Mouse (Mus musculus) MEL (cell line): ENCODE results near the gene Farp1. TPM values are rescaled to one million over a fixed set of nuclear protein-coding genes. Genes with fewer than 3 reads are reported as not detected.

ENCODE experiments used
- DNase-seq: peaks from one replicate; pipeline ENCODE4 v3.0.0; 2011; ENCODE audit warnings: low read depth, low spot score
- H3K27ac ChIP-seq: 2 replicates; pipeline ENCODE4 v1.5.1; 2012; ENCODE audit warnings: low read depth, mild to moderate bottlenecking, control low read depth, low read length, moderate library complexity; ENCODE audit not compliant: control insufficient read depth
- H3K27me3 ChIP-seq, 2 experiments: fragments of 150-350 bp in 1 of 2; sonication (generic) in 1 of 2; 2 replicates each; pipeline ENCODE4 v1.6.1; 2012; ENCODE audit warnings: low read length in 2 of 2, mild to moderate bottlenecking in 2 of 2, improper control_type of control experiment in 1 of 2, moderate library complexity in 1 of 2; ENCODE audit not compliant: insufficient read depth in 2 of 2, control insufficient read depth in 1 of 2
- H3K36me3 ChIP-seq, 2 experiments: 2 replicates each; pipeline ENCODE4 v1.6.1; 2012 to 2014; ENCODE audit warnings: low read length in 2 of 2, improper control_type of control experiment in 1 of 2, inconsistent platforms in 1 of 2, mild to moderate bottlenecking in 1 of 2; ENCODE audit not compliant: insufficient read depth in 2 of 2, control insufficient read depth in 1 of 2
- H3K4me1 ChIP-seq, 2 experiments: fragments of 150-350 bp in 1 of 2; sonication (generic) in 1 of 2; 2 replicates each; pipeline ENCODE4 v1.6.1; 2012; ENCODE audit warnings: low read length in 2 of 2, improper control_type of control experiment in 1 of 2, mild to moderate bottlenecking in 1 of 2; ENCODE audit not compliant: insufficient read depth in 2 of 2, control insufficient read depth in 1 of 2
- H3K4me3 ChIP-seq, 2 experiments: fragments of 150-350 bp in 1 of 2; sonication (generic) in 1 of 2; 2 replicates each; pipeline ENCODE4 v1.5.1; 2012; ENCODE audit warnings: low read depth in 2 of 2, low read length in 2 of 2, mild to moderate bottlenecking in 2 of 2, moderate library complexity in 2 of 2, control low read depth in 1 of 2, improper control_type of control experiment in 1 of 2; ENCODE audit not compliant: control insufficient read depth in 1 of 2, insufficient read depth in 1 of 2
- H3K79me2 ChIP-seq: 2 replicates; pipeline ENCODE4 v1.6.1; 2012; ENCODE audit warnings: mild to moderate bottlenecking, low read length, moderate library complexity; ENCODE audit not compliant: control insufficient read depth, poor library complexity, insufficient read depth
- H3K9ac ChIP-seq: 2 replicates; pipeline ENCODE4 v1.6.1; 2012; ENCODE audit warnings: low read depth, mild to moderate bottlenecking, control low read depth, low read length, moderate library complexity; ENCODE audit not compliant: control insufficient read depth, poor library complexity, severe bottlenecking
- H3K9me3 ChIP-seq: fragments of 150-350 bp; sonication (generic); replicated peaks from 2 replicates; pipeline ENCODE4 v1.6.1; 2012; ENCODE audit warnings: mild to moderate bottlenecking, low read length, improper control_type of control experiment, moderate library complexity; ENCODE audit not compliant: insufficient read depth
- E2F4 ChIP-seq: IDR thresholded peaks from 2 replicates; pipeline ENCODE4 v1.6.1; 2011; ENCODE audit warnings: low read depth, low read length, improper control_type of control experiment, borderline replicate concordance
- EP300 ChIP-seq, 2 experiments: IDR thresholded peaks; 2 replicates each; pipeline ENCODE4 v1.6.1; 2011; ENCODE audit warnings: improper control_type of control experiment in 2 of 2, low read length in 2 of 2, low read depth in 1 of 2, mild to moderate bottlenecking in 1 of 2
- ETS1 ChIP-seq: IDR thresholded peaks from 2 replicates; pipeline ENCODE4 v1.6.1; 2012; ENCODE audit warnings: low read depth, mild to moderate bottlenecking, inconsistent platforms, low read length, improper control_type of control experiment, moderate library complexity
- GABPA ChIP-seq: IDR thresholded peaks from 2 replicates; pipeline ENCODE4 v1.6.1; 2012; ENCODE audit warnings: low read depth, mild to moderate bottlenecking, inconsistent platforms, low read length, improper control_type of control experiment, moderate library complexity
- HCFC1 ChIP-seq: IDR thresholded peaks from 2 replicates; pipeline ENCODE4 v1.6.1; 2012; ENCODE audit warnings: low read depth, mild to moderate bottlenecking, inconsistent platforms, low read length, improper control_type of control experiment, moderate library complexity
- MAX ChIP-seq: IDR thresholded peaks from 2 replicates; pipeline ENCODE4 v1.6.1; 2011; ENCODE audit warnings: low read length, improper control_type of control experiment
- MEF2A ChIP-seq: IDR thresholded peaks from 2 replicates; pipeline ENCODE4 v1.6.1; 2014; ENCODE audit warnings: low read depth, mild to moderate bottlenecking, inconsistent platforms, low read length, improper control_type of control experiment; ENCODE audit not compliant: poor library complexity, insufficient replicate concordance, severe bottlenecking; ENCODE audit errors: extremely low read depth
- MYB ChIP-seq: IDR thresholded peaks from 2 replicates; pipeline ENCODE4 v1.6.1; 2011; ENCODE audit warnings: mild to moderate bottlenecking, low read depth, low read length, improper control_type of control experiment
- POLR2A ChIP-seq, 2 experiments: IDR thresholded peaks; 2 replicates each; pipeline ENCODE4 v1.6.1; 2011 to 2012; ENCODE audit warnings: low read length in 2 of 2, mild to moderate bottlenecking in 2 of 2, control low read depth in 1 of 2, improper control_type of control experiment in 1 of 2, low read depth in 1 of 2, moderate library complexity in 1 of 2; ENCODE audit not compliant: control insufficient read depth in 1 of 2, insufficient read depth in 1 of 2, poor library complexity in 1 of 2
- POLR2AphosphoS5 ChIP-seq: IDR thresholded peaks from 2 replicates; pipeline ENCODE4 v1.6.1; 2012; ENCODE audit warnings: low read depth, borderline replicate concordance, mild to moderate bottlenecking, inconsistent platforms, low read length, moderate library complexity, mixed read lengths
- RCOR1 ChIP-seq: IDR thresholded peaks from 2 replicates; pipeline ENCODE4 v1.6.1; 2012; ENCODE audit warnings: low read depth, mild to moderate bottlenecking, inconsistent platforms, low read length, improper control_type of control experiment
- TCF12 ChIP-seq: IDR thresholded peaks from 2 replicates; pipeline ENCODE4 v1.6.1; 2014; ENCODE audit warnings: low read depth, mild to moderate bottlenecking, inconsistent platforms, low read length, improper control_type of control experiment, moderate library complexity
- USF2 ChIP-seq, 2 experiments: IDR thresholded peaks; 2 replicates each; pipeline ENCODE4 v1.6.1; 2011 to 2012; ENCODE audit warnings: improper control_type of control experiment in 2 of 2, low read length in 2 of 2, borderline replicate concordance in 1 of 2, inconsistent platforms in 1 of 2, low read depth in 1 of 2, mild to moderate bottlenecking in 1 of 2; ENCODE audit not compliant: insufficient read depth in 1 of 2
- ZC3H11A ChIP-seq: IDR thresholded peaks from 2 replicates; pipeline ENCODE4 v1.6.1; 2012; ENCODE audit warnings: low read depth, mild to moderate bottlenecking, inconsistent platforms, low read length, improper control_type of control experiment
- ZNF384 ChIP-seq: IDR thresholded peaks from 2 replicates; pipeline ENCODE4 v1.6.1; 2012; ENCODE audit warnings: low read depth, mild to moderate bottlenecking, inconsistent platforms, low read length, improper control_type of control experiment
- polyA plus RNA-seq, 2 experiments: library from polyadenylated mRNA; stranded (reverse) in 1 of 2; unstranded in 1 of 2; fragments of >175 nt in 1 of 2; fragments of >200 nt in 1 of 2; gene quantifications; 2 replicates each; pipeline versions ENCODE4 v1.2.1 to v1.2.4; 2012; ENCODE audit warnings: low replicate concordance in 2 of 2, low read depth in 1 of 2; ENCODE audit not compliant: insufficient read length in 2 of 2, insufficient read depth in 1 of 2, missing spikeins in 1 of 2
- total RNA-seq: library from RNA; depleted of rRNA; stranded (reverse); fragments of 300-350 nt; gene quantifications from 2 replicates; pipeline ENCODE4 v1.2.3, GENCODE M21; 2012; rRNA removed

Gene Farp1
- total RNA-seq (0.52 and 0.62 TPM in 2 replicates), polyA plus RNA-seq (1 to 10 TPM in 1 of 2 experiments, not detected in 1; 1.1 TPM)

DNA sequence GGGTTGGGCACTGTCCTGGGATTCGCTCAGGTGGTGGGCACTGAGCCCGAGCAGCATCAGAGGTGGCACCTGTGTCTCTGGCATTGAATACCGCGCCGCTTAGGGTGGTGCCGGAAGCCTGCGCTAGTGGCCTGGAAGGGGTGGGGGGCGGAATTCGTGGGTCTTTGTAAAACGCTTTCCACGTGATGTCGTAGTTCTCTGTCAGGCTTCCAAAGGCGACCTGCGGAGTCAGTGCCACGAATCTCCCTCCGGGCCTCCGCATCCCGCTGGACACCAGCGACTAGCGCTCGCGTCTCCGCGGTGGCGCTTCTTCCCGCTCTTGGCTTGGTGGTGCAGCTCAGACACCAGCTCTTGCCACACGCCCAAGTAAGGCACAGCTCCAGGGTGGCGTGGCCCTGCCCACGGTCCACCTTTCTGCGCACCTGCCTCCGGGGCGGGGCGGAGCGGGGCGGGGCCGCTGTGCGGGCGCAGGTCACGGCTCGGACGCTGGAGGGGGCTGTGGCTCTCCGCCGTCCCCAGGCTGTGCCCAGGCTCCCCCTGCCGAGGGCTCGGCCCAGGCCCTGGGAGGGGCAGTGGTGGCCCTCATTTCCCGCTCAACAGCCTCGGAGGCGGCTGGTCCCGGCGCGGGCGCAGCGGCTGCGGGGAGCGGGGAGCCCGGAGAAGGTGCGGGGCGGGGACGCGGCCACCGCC, at the start of gene Farp1:
Gene Farp1 (plus strand): TSS at position 228 of the 690 bp plus-strand sequence.
- Histone ChIP-seq H3K9me3 (no peaks in the 10 kb centered on the region), H3K9ac (no peak within 1 kb of the TSS), H3K4me1 (no peaks in the 10 kb centered on the region), H3K79me2 (no peaks in the 10 kb centered on the region), H3K27me3 (no peaks in the 10 kb centered on the region), H3K36me3 (no peaks in the 10 kb centered on the region), H3K4me3 (no peak within 1 kb of the TSS), H3K27ac (no peak within 1 kb of the TSS)
- no peak for DNase-seq
- TF ChIP-seq USF2 (IDR thresholded peaks at IDR 0.05; ENCODE audit: borderline replicate concordance in 1 of 2, insufficient read depth in 1 of 2, low read depth in 1 of 2, low read length in 2 of 2) (no peak), ZNF384 (no peak), TCF12 (no peak), ZC3H11A (no peak), POLR2A (IDR thresholded peaks at IDR 0.05; ENCODE audit: control insufficient read depth in 1 of 2, insufficient read depth in 1 of 2, low read depth in 1 of 2, low read length in 2 of 2, poor library complexity in 1 of 2) (no peak), HCFC1 (no peak), RCOR1 (no peak), MEF2A (no peak), ETS1 (no peak), MYB (no peak), EP300 (IDR thresholded peaks at IDR 0.05; ENCODE audit: low read depth in 1 of 2, low read length in 2 of 2) (no peak), POLR2AphosphoS5 (no peak)

DNA sequence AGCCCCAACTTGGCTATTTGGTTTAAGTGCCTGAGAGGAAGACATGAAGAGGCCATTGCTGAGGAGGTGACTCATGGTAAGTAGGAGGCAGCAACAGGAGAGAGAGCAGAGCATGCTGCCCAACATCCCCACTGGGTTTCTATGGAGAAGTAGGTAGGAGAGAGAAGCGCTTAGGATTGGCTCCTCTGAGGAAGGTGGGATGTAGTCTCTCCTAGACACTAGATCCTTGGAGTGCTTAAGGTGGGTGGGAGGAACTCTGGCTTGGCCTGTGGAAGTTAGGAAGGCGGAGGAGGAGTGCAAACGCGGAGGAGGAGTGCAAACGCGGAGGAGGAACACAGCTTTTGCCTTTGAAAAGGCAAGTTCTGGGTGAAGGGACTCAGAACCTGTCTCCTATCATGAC, 45.9 kb upstream of the Farp1 start:
- Histone ChIP-seq H3K79me2 (no peaks in the 10 kb centered on the region), H3K27me3 (no peaks in the 10 kb centered on the region; a peak in 1 of 4 replicates), H3K36me3 (no peaks in the 10 kb centered on the region), H3K9me3 (no peaks in the 10 kb centered on the region), H3K4me3 (no peak overlapping the region), H3K4me1 (no peaks in the 10 kb centered on the region), H3K27ac (no peak overlapping the region), H3K9ac (no peak overlapping the region)
- DNase-seq: no peak
- TF ChIP-seq E2F4 (no peak), TCF12 (no peak), MAX (no peak), GABPA (no peak), HCFC1 (no peak)
